Mouse (Mus musculus) embryonic fibroblast, embryonic 13.5 days (primary cell): ENCODE data around the gene Ip6k1. TPM values are rescaled to one million over a fixed set of nuclear protein-coding genes. Genes with fewer than 3 reads are reported as not detected.
"Not testable (repeated sequence)": the region's sequence is repeated elsewhere in the genome, so short reads cannot be mapped to it uniquely, and the experiment has no call there.

ENCODE experiments used
- H3K27ac ChIP-seq: 2 replicates; pipeline ENCODE4 v1.5.1; 2012; ENCODE audit warnings: low read length, control low read depth, inconsistent platforms; ENCODE audit not compliant: insufficient read depth
- H3K4me1 ChIP-seq: 2 replicates; pipeline ENCODE4 v1.6.1; 2011; ENCODE audit warnings: low read length; ENCODE audit not compliant: control insufficient read depth, insufficient read depth
- H3K4me3 ChIP-seq: 2 replicates; pipeline ENCODE4 v1.5.1; 2011; ENCODE audit warnings: mild to moderate bottlenecking, control low read depth, low read length; ENCODE audit not compliant: insufficient read depth
- CTCF ChIP-seq: IDR thresholded peaks from 2 replicates; pipeline ENCODE4 v1.5.1; 2011; ENCODE audit warnings: mild to moderate bottlenecking, control low read depth, low read length, moderate library complexity, borderline replicate concordance; ENCODE audit not compliant: insufficient read depth
- POLR2A ChIP-seq: IDR thresholded peaks from 2 replicates; pipeline ENCODE4 v1.6.1; 2011; ENCODE audit warnings: low read depth, mild to moderate bottlenecking, control low read depth, low read length, moderate library complexity
- polyA plus RNA-seq: library from polyadenylated mRNA; stranded (reverse); fragments of >200 nt; gene quantifications from 2 replicates; pipeline ENCODE4 v1.2.4, GENCODE M21; 2011; ENCODE audit warnings: low read depth; ENCODE audit not compliant: missing spikeins, insufficient read length

The Ip6k1 gene
- polyA plus RNA-seq, 1 experiment: 57.9 TPM

- H3K4me3 ChIP-seq: no peak overlapping the region
- TF ChIP-seq CTCF: no peak
- no peak for TF ChIP-seq POLR2A
- no peaks in the 10 kb centered on the region for H3K4me1 ChIP-seq
- no peak overlapping the region for H3K27ac ChIP-seq
Measured at GRCm38 (mm10) chr9:107994464-107994863, 7.8 kb upstream of the Ip6k1 start.

DNA sequence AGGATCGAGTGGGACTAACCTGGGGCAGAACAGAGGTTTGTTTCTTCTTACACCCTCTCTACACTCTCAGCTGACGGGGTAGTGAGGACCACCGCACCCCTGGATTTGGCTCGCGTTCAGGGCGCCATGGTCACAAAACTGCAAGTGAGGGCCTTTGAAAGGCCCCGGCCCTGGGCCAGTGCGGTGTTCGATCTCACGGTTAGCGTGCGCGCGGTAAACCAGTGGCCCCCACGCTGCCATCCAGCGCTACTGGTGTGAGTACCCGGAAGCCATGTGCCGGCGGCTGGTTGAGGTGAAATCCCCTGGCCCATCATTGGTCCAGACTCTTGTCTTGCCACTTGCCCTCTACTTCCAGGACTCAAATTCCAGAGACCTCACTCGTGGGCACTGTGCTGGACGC is 6.8 kb upstream of the Ip6k1 start:
- TF ChIP-seq POLR2A: no peak
- no peak for TF ChIP-seq CTCF
- Histone ChIP-seq H3K4me3 (no peak overlapping the region), H3K27ac (no peak overlapping the region), H3K4me1 (no peaks in the 10 kb centered on the region)

DNA sequence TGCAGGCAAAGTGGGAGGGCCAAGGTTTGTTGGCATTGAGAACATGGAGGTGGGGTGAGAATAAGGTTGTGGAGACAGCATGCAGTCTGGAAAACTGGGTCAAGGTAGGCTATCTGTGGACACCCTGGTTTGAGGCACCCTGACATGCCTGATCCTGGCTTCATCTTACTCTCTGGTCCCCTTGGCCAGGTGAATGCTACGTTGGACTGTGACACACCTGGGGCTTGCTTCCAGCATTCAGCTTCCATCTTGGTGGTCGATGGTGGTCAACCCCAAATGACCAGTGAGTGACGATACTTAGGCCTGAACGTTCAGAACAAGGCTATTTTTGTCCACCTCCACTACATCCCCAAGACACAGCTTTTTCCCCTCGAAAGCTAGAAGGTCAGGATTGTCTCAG is 6.3 kb upstream of the Ip6k1 start, which contains the start of gene Gm20662:
Gene Gm20662 (plus strand): TSS at position 301 of the 400 bp plus-strand sequence.
- Histone ChIP-seq H3K4me3 (no peak within 1 kb of the TSS), H3K27ac (no peak within 1 kb of the TSS), H3K4me1 (no peaks in the 10 kb centered on the region)
- TF ChIP-seq CTCF: no peak
- TF ChIP-seq POLR2A: no peak

- peak overlapping the region; percentile 49 for H3K27ac ChIP-seq
- no peak for TF ChIP-seq CTCF
- TF ChIP-seq POLR2A: no peak; the same call in 1 of the 2 replicates
- peak overlapping the region; percentile 90 for H3K4me3 ChIP-seq
- no peaks in the 10 kb centered on the region; the same call in 1 of the 2 replicates for H3K4me1 ChIP-seq
Measured at GRCm38 (mm10) chr9:108002778-108003530, 653 bp downstream of the Ip6k1 start.

GRCm38 (mm10) chr9:108003531-108003890 is 1.2 kb downstream of the Ip6k1 start:
- Histone ChIP-seq H3K4me1 (no peaks in the 10 kb centered on the region; the same call in 1 of the 2 replicates), H3K27ac (peak overlapping the region; percentile 49; the same call in 1 of the 2 replicates), H3K4me3 (peak overlapping the region; percentile 90)
- TF ChIP-seq CTCF: no peak
- TF ChIP-seq POLR2A: peak; percentile 41

DNA sequence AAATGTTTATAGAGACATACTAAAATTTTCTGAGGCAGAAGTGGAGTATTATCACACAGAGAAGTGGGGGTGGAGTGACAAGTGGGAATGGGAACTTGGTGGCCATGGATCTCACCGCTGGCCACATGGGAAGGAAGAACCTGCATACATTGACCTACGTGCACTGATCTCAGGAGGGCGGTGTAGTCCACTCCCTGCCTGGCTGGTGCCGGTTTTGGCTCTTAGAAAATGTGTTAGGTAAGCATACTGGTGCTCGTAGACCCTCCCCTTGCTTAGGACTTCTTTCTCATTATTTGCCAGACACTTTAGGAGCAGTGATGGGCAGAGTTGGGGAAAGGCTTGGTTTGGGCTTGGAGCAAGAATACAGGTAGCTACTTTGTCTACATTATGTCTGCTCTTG is 5.7 kb downstream of the Ip6k1 start:
- TF ChIP-seq CTCF (no peak), POLR2A (no peak)
- H3K27ac ChIP-seq: no peak overlapping the region
- H3K4me3 ChIP-seq: no peak overlapping the region
- H3K4me1 ChIP-seq: 0 out of 2 replicates have a peak, but pooled peaks cover 4% of the 10 kb centered on the region

DNA sequence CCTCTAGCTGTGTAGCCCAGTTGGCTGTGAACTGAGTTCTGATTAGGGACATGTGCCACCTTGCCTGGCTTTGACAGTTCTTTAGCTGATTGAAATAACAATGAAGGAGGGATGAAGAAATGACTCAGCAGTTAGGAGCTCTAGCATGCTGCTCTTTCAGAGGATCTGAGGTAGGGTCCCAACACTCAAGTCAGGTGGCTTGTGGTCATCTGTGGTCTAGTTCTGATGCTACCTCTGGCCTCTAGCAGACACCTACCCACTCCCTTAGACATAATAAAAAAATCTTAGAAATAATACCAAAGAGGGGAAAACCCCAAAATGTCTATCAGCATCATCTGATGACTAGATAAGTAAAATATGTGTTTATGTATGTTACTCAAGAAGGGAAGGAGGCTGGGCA is 8.1 kb downstream of the Ip6k1 start:
- TF ChIP-seq CTCF (no peak), POLR2A (no peak)
- H3K4me3 ChIP-seq: no peak overlapping the region
- 0 out of 2 replicates have a peak, but pooled peaks cover 4% of the 10 kb centered on the region for H3K4me1 ChIP-seq
- no peak overlapping the region for H3K27ac ChIP-seq

GRCm38 (mm10) chr9:108013577-108013976 is 11.3 kb downstream of the Ip6k1 start:
- not testable (repeated sequence) for H3K4me3 ChIP-seq, H3K4me1 ChIP-seq, H3K27ac ChIP-seq

GRCm38 (mm10) chr9:108017127-108017526 is 14.8 kb downstream of the Ip6k1 start:
- no peak for TF ChIP-seq POLR2A
- TF ChIP-seq CTCF: no peak
- no peak overlapping the region for H3K4me3 ChIP-seq
- H3K27ac ChIP-seq: no peak overlapping the region
- H3K4me1 ChIP-seq: no peaks in the 10 kb centered on the region

GRCm38 (mm10) chr9:108020741-108021140 is 18.4 kb downstream of the Ip6k1 start:
- TF ChIP-seq POLR2A (no peak), CTCF (no peak)
- Histone ChIP-seq H3K4me3 (no peak overlapping the region), H3K4me1 (no peaks in the 10 kb centered on the region), H3K27ac (no peak overlapping the region)
